In the genomic region with DNA sequence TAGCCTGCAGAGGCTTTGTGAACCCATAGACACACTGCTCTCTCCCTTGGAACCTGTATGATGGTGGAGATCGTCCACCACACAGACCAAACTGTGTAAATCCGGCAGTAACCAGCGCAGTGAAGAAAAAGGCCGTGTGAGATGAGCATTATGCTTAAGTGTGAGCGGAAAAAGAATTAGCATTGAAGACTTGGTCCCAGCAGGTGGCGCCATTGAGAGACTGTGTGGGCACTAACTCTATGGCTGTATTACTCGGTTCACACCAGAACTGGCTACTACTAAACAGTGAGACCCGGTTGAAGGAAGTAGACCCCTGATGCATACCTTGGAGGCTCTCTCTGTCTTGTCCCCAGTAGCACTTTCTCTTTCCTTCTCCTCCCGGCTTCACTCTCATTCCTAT, we compare ENCODE assay signal across 9 mouse cellular contexts.
DNase-seq lines count a peak whose midpoint lies in the region; ATAC-seq and TF ChIP-seq lines count a peak whose summit lies in the region.
"Had no signal": no experiment of that assay in that cellular context is flagged by ENCODE, and none has a peak within 500 bp of the region (broad histone marks: within the 10 kb centered on the region; RNA-seq: fewer than 3 reads in every experiment).

No protein-coding gene starts in this region.

- H3K79me2 ChIP-seq in liver, adult 2 months (ENCODE audit: control insufficient read depth, insufficient read depth, low read length), result no peaks in the 10 kb centered on the region

- no peaks in the 10 kb centered on the region for H3K36me3 ChIP-seq in liver, adult 2 months (ENCODE audit: control insufficient read depth, insufficient read depth, low read length)
- H3K36me3 ChIP-seq in liver, embryonic 11.5 days (ENCODE audit: control insufficient read depth, insufficient read depth, low read length), result no peaks in the 10 kb centered on the region
- H3K36me3 ChIP-seq in limb, embryonic 11.5 days (ENCODE audit: control insufficient read depth, insufficient read depth, low read length), result no peaks in the 10 kb centered on the region

- no peaks in the 10 kb centered on the region for H3K4me1 ChIP-seq in liver, adult 2 months (ENCODE audit: control insufficient read depth, insufficient read depth, low read length)
- no peaks in the 10 kb centered on the region for H3K4me1 ChIP-seq in liver, embryonic 11.5 days (replicated peaks; ENCODE audit: control insufficient read depth, insufficient read depth, low read length)
- H3K4me1 ChIP-seq in limb, embryonic 11.5 days (ENCODE audit: control insufficient read depth, insufficient read depth, low read length), result no peaks in the 10 kb centered on the region

- 59% methylated on average over 9 of the region's 9 CpGs for WGBS in liver, adult 2 months
- 59% methylated on average over 9 of the region's 9 CpGs for WGBS in liver, embryonic 11.5 days
- WGBS in limb, embryonic 11.5 days, result 60% methylated on average over 9 of the region's 9 CpGs

- H3K4me2 ChIP-seq in liver, embryonic 11.5 days, result no peak overlapping the region
- no peak overlapping the region for H3K4me2 ChIP-seq in limb, embryonic 11.5 days (ENCODE audit: low read depth, severe bottlenecking)

- no peak overlapping the region for H3K4me3 ChIP-seq in liver, adult 2 months (ENCODE audit: insufficient read depth, low read depth, low read length)
- no peak overlapping the region for H3K4me3 ChIP-seq in liver, embryonic 11.5 days (ENCODE audit: low read depth, low read length)
- H3K4me3 ChIP-seq in limb, embryonic 11.5 days (ENCODE audit: low read depth, low read length), result no peak overlapping the region

- ATAC-seq in liver, embryonic 11.5 days (replicated peaks; ENCODE audit: low FRiP score), result no peak
- ATAC-seq in limb, embryonic 11.5 days (ENCODE audit: insufficient number of reproducible peaks, low FRiP score, low TSS enrichment, low read depth), result no peak

- TF ChIP-seq POLR2A in liver, adult 2 months (IDR thresholded peaks at IDR 0.05; ENCODE audit: extremely low read depth, insufficient read depth, low read length), result no peak

- TF ChIP-seq CTCF in liver, adult 2 months (IDR thresholded peaks at IDR 0.05; ENCODE audit: low read depth, low read length), result peak; percentile 38; the same call in 1 of the 2 replicates

- no peaks in the 10 kb centered on the region for H3K9me3 ChIP-seq in liver, embryonic 11.5 days (ENCODE audit: control insufficient read depth, low read length)
- H3K9me3 ChIP-seq in limb, embryonic 11.5 days (ENCODE audit: control insufficient read depth, low read length), result no peaks in the 10 kb centered on the region

- peak; percentile 17 for DNase-seq in adrenal gland, postnatal 10 days
- DNase-seq in adrenal gland, adult 2 months, result no peak
- peak; percentile 10 for DNase-seq in liver, adult 2 months (ENCODE audit: extremely low read depth, low read depth, low spot score)
- no peak for DNase-seq in liver, embryonic 11.5 days (ENCODE audit: low spot score)
- DNase-seq in ZHBTc4 (ENCODE audit: low read depth, low spot score), result peak; percentile 79
- peak; percentile 51 for DNase-seq in limb, embryonic 11.5 days (ENCODE audit: low spot score)
- DNase-seq in MN1 (ENCODE audit: low spot score), result no peak
- DNase-seq in left cerebral cortex, postnatal 14 days (ENCODE audit: low spot score in 2 of 2), result no peak
- DNase-seq: cerebellum, adult 11 months had no signal

- H3K27ac ChIP-seq in liver, adult 2 months (replicated peaks; ENCODE audit: insufficient read depth, low read depth, low read length), result no peak overlapping the region
- H3K27ac ChIP-seq in liver, embryonic 11.5 days (ENCODE audit: low read depth, low read length), result no peak overlapping the region
- no peak overlapping the region for H3K27ac ChIP-seq in limb, embryonic 11.5 days (replicated peaks; ENCODE audit: low read depth, low read length)

- no peaks in the 10 kb centered on the region for H3K27me3 ChIP-seq in liver, adult 2 months (ENCODE audit: control insufficient read depth, insufficient read depth, low read length)
- H3K27me3 ChIP-seq in liver, embryonic 11.5 days (replicated peaks; ENCODE audit: control insufficient read depth, insufficient read depth, low read length), result no peaks in the 10 kb centered on the region
- no peaks in the 10 kb centered on the region for H3K27me3 ChIP-seq in limb, embryonic 11.5 days (ENCODE audit: control insufficient read depth, insufficient read depth, low read length)

- intact Hi-C loops in left cerebral cortex, postnatal 14 days (cut with DNase I), result no loop called here

- no peak overlapping the region for H3K9ac ChIP-seq in liver, adult 2 months (ENCODE audit: low read depth, low read length)
- H3K9ac ChIP-seq in liver, embryonic 11.5 days (ENCODE audit: low read depth, low read length), result no peak overlapping the region
- H3K9ac ChIP-seq in limb, embryonic 11.5 days (ENCODE audit: low read length), result no peak overlapping the region

Comparison
In these comparisons a context has a peak if more than half of its experiments do, and no peak if none do; other contexts are left out.
1. DNase-seq: peak in adrenal gland, postnatal 10 days (single experiment), liver, adult 2 months (single experiment), ZHBTc4 (single experiment) and limb, embryonic 11.5 days (single experiment); none in adrenal gland, adult 2 months (single experiment), liver, embryonic 11.5 days (single experiment), MN1 (single experiment) and left cerebral cortex, postnatal 14 days (0 of 2).